Mouse (Mus musculus) c-Kit-positive CD71-negative TER-119-negative erythroid progenitor cells, embryonic 14.5 days (primary cell): ENCODE results near the gene Pllp.

Source experiments
- DNase-seq: peaks from one replicate; pipeline ENCODE4 v3.0.0-alpha.2; 2013; ENCODE audit warnings: low read depth

Gene Pllp

DNA sequence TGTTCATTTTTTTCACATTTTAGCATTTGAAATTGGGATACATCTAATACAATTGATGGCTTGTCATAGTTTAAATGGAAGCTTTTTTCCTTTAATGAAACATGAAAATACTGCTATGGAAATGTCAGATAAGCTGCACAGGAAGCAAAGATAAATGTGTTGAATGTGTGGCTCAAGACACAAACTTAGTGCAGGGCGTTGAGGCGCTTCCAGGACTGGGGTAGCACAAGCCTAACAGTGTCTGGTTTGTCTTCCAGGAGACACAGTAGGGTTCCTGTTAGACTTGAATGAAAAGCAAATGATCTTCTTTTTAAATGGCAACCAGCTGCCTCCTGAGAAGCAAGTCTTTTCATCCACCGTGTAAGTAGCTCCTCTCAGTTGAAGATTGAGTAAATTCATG lies 46.6 kb downstream of the Pllp start:
- no peak for DNase-seq

DNA sequence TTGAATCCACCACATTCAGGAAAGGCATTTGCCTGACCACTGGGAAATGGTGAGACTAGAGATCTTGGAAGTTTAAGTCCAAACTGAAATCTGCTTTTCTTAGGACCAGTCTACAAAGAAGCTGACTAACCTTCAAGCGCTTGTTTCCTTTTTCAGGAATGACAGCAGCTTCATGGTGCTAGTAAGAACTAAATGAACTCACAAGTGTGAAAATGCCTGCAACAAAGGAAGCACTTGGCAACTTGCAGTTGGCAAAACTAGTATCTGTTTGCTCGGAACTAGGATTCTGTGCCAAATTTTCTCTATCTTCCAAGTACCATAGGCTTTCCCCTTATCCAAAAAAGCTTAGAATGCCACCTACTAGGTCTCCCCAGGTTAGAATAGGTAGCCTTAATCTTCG lies 49.9 kb downstream of the Pllp start:
- DNase-seq: no peak

DNA sequence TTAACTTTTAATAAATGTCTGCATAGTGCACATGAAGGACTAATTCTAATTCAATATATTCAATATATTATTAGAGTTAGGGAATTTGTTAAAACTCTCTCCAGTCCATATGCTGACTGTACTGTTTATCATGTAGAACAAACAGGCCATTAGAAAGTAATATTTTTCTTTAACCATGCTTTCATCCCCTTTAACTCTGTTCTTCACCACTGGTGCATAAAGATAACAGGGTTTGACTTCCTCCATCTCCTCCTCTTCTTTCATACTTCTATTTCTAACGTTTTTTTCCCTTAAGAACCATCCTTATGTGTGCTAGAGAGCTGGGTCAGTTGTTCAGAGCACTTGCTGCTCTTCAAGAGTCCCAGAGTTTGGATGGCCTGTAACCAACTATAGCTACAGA lies 50.9 kb downstream of the Pllp start:
- DNase-seq: no peak

DNA sequence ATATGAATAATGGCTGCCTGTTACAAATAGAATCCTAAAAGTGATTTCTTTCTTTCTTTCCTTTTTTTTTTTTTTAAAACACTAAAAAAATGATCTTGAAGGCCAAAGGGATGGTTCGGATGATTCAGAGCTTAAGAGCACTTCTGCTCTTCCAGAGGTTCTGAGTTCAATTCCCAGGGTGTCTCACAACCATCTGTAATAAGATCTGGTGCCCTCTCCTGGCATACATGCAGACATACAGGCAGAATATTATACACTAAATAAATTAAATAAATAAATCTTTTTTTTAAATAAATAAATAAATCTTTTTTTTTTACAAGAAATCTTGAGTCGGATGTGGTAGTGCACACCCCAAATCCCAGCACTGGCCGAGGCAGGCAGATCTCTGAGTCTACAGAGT lies 54.1 kb downstream of the Pllp start:
- no peak for DNase-seq

DNA sequence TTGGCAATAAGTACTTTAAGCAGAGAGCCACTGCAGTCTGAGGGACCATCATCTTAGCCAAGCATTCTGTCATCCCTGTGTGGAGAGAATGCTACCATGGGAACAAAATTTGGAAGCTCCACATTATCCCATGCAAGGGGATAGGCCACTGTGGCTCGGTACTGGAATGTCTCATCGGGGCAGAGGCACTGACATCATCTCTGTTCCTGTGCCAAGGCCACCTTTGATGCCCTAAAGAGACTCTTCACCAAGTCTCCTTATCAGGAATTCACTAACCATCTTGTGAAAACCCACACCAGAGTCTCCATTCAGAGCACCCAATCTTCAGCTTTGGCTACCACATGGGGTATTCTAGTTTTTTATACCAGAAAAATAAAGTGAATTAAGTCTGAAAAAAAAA lies 54.9 kb downstream of the Pllp start:
- DNase-seq: no peak

DNA sequence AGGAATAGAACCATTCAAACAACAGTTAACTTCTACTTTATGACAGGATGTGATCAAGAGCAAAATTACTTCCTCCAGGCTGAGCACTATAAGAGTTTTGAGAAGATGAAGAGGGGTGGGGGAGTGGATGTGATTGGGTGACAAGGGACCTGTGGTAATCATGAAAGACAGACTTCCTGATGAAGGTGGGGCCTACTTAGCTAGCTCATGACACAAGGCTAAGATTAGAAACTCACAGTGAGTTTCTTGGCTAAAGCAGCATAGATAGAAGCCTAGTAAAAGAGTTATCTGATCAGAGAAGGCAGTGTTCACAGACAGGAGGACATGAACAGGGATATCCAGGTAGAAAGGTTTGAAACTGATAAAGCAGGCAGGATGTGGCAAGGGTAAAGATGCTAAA lies 61.9 kb downstream of the Pllp start:
- peak; percentile 30 for DNase-seq

DNA sequence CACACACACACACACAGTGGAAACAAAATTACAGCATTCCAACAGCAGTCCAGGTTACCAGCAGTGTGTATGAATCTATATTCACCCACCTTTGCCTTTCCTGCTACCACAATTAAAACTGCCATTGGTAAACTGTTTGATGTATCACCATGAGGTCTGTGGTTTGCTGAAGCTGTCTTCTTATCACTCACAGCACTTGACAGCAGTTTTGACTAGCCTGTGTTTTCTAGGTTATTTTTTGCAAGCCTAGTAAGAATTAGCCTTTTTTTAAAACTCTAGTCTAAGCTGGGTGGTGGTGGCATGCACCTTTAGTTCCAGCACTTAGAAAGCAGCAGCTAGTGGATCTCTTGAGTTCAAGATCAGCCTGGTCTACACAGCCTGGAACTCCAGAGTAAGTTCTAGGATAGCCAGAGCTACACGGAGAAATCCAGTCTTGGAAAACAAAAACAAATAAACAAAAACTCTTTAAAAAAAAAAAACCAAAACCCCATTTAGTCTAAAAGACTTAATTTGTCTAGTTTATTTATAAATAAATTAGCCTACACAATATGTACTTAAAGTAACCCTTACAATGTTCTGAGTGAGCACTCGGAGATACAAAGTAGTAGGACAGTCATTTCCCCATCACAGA lies 62.4 kb downstream of the Pllp start:
- DNase-seq: no peak
